Mouse (Mus musculus) erythroblast, embryonic 14.5 days (primary cell): ENCODE data around the gene Actrt2. TPM values are rescaled to one million over a fixed set of nuclear protein-coding genes. Genes with fewer than 3 reads are reported as not detected.

Experiments used
- H3K27me3 ChIP-seq: 2 replicates; pipeline ENCODE4 v1.6.1; 2012; ENCODE audit warnings: inconsistent platforms; ENCODE audit not compliant: control insufficient read depth
- H3K36me3 ChIP-seq: 2 replicates; pipeline ENCODE4 v1.6.1; 2012; ENCODE audit warnings: mild to moderate bottlenecking, inconsistent platforms; ENCODE audit not compliant: control insufficient read depth
- H3K4me1 ChIP-seq: 2 replicates; pipeline ENCODE4 v1.6.1; 2012; ENCODE audit warnings: inconsistent platforms; ENCODE audit not compliant: control insufficient read depth
- H3K4me3 ChIP-seq: replicated peaks from 2 replicates; pipeline ENCODE3; 2012; ENCODE audit warnings: moderate library complexity, mild to moderate bottlenecking, inconsistent platforms
- H3K9me3 ChIP-seq: 2 replicates; pipeline ENCODE4 v1.6.1; 2012; ENCODE audit warnings: low read length, inconsistent platforms, mixed read lengths; ENCODE audit not compliant: control insufficient read depth
- GATA1 ChIP-seq: IDR thresholded peaks from 2 replicates; pipeline ENCODE4 v1.6.1; 2012; ENCODE audit warnings: low read length, inconsistent platforms, mixed read lengths
- TAL1 ChIP-seq: IDR thresholded peaks from 3 replicates; pipeline ENCODE4 v1.6.1; 2012; ENCODE audit warnings: low read length, inconsistent platforms, mixed read lengths
- polyA plus RNA-seq: library from polyadenylated mRNA; stranded (reverse); fragments of >175 nt; gene quantifications from 2 replicates; pipeline ENCODE4 v1.2.3, GENCODE M21; 2012

Gene Actrt2
- polyA plus RNA-seq, 1 experiment: not detected

GRCm38 (mm10) chr4:154694361-154694760, 26.7 kb upstream of the Actrt2 start:
- Histone ChIP-seq H3K27me3 (no peaks in the 10 kb centered on the region), H3K36me3 (no peaks in the 10 kb centered on the region), H3K9me3 (no peaks in the 10 kb centered on the region), H3K4me1 (no peaks in the 10 kb centered on the region), H3K4me3 (no peak overlapping the region)
- TF ChIP-seq TAL1 (no peak), GATA1 (no peak)

- no peak overlapping the region for H3K4me3 ChIP-seq
- no peaks in the 10 kb centered on the region for H3K4me1 ChIP-seq
- no peaks in the 10 kb centered on the region for H3K27me3 ChIP-seq
- no peaks in the 10 kb centered on the region for H3K9me3 ChIP-seq
- no peaks in the 10 kb centered on the region for H3K36me3 ChIP-seq
- TF ChIP-seq GATA1: no peak
- no peak for TF ChIP-seq TAL1
These were observed 25.8 kb upstream of the Actrt2 start for GRCm38 (mm10) chr4:154693348-154694015.

- Histone ChIP-seq H3K4me3 (no peak overlapping the region), H3K36me3 (no peaks in the 10 kb centered on the region), H3K9me3 (peaks cover 16% of the 10 kb centered on the region), H3K4me1 (no peaks in the 10 kb centered on the region), H3K27me3 (peaks cover 1% of the 10 kb centered on the region; the same call in 1 of the 2 replicates)
- no peak for TF ChIP-seq GATA1
- no peak for TF ChIP-seq TAL1
These were observed 15.5 kb upstream of the Actrt2 start for GRCm38 (mm10) chr4:154683068-154683752.

DNA sequence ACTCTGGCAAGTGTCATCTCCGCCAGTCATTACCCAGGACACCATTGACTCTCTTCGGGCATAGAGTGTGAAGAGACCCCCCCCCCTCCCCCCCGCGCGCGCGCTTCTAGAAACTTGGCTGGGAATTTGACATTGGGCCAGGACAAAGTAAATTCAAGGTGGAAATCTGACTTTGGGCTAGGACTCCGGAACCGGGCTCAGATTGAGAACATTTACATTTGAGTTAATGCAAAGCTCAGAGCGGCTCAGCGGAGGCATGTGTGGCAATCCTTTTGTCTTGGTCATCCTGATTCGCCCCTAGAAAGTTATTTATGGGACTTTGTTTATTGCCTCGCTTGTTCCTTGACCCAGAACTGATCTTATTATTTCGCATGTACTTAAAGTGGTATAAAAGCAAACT, 14.6 kb upstream of the Actrt2 start:
- no peaks in the 10 kb centered on the region for H3K27me3 ChIP-seq
- no peaks in the 10 kb centered on the region for H3K36me3 ChIP-seq
- no peaks in the 10 kb centered on the region for H3K4me1 ChIP-seq
- TF ChIP-seq GATA1: no peak
- TF ChIP-seq TAL1: no peak
- H3K9me3 ChIP-seq: peaks cover 16% of the 10 kb centered on the region
- no peak overlapping the region for H3K4me3 ChIP-seq

DNA sequence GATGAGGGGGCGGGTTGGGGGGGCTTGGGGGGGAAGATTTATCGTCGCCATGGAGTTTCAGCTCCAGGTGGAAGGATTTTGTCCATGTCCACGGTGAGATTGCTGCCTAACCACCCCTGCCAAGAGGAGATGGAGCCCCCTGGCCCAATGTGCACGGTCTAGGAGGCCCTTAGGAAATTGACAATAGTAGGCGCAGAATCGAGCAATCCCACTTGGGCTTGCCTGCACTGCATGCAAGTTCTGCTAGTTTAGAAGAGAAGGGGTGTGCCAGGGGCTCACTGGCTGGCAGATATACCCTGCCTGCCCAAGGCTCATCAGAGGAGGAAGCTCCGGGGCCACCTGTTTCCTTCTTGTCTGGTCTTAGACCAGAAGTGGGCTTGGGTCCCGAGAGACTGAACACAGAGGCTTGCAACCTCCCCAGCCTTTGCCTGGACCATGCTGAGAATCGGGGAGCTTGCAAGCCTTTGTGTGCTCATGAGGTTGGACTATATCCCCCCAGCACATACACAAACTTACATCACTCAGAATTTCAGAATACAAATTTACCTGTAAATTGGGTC, 7.9 kb upstream of the Actrt2 start:
- Histone ChIP-seq H3K4me3 (no peak overlapping the region), H3K27me3 (no peaks in the 10 kb centered on the region), H3K4me1 (no peaks in the 10 kb centered on the region), H3K9me3 (peaks cover 7% of the 10 kb centered on the region), H3K36me3 (no peaks in the 10 kb centered on the region)
- TF ChIP-seq TAL1 (no peak), GATA1 (no peak)

DNA sequence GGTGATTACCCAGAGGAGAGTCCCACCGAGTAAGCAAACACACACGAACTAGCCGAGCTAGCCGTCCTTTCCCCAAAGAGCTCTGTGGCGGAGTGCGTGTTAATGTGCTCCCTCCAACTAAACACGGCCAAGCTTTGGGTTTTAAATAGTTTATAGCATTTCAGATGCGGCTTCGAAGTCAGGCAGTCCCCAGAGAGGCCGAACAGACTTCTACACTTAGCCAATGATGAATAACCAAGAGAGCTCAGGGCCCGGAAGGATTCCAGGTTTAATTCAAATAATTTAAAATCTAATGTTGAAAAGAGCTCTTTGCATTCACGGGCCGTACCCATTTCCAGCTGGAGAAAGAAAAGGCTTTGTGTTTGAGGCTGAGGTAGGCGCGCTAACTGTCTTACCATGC, 7.3 kb upstream of the Actrt2 start:
- no peaks in the 10 kb centered on the region for H3K4me1 ChIP-seq
- no peaks in the 10 kb centered on the region for H3K36me3 ChIP-seq
- H3K27me3 ChIP-seq: no peaks in the 10 kb centered on the region
- H3K9me3 ChIP-seq: peaks cover 1% of the 10 kb centered on the region
- TF ChIP-seq TAL1 (no peak), GATA1 (no peak)
- no peak overlapping the region for H3K4me3 ChIP-seq

GRCm38 (mm10) chr4:154674541-154674940, 6.9 kb upstream of the Actrt2 start:
- Histone ChIP-seq H3K9me3 (no peaks in the 10 kb centered on the region), H3K36me3 (no peaks in the 10 kb centered on the region), H3K4me1 (no peaks in the 10 kb centered on the region), H3K27me3 (no peaks in the 10 kb centered on the region), H3K4me3 (no peak overlapping the region)
- no peak for TF ChIP-seq GATA1
- no peak for TF ChIP-seq TAL1

- Histone ChIP-seq H3K4me3 (no peak overlapping the region), H3K4me1 (no peaks in the 10 kb centered on the region), H3K36me3 (no peaks in the 10 kb centered on the region), H3K27me3 (no peaks in the 10 kb centered on the region), H3K9me3 (no peaks in the 10 kb centered on the region)
- no peak for TF ChIP-seq GATA1
- no peak for TF ChIP-seq TAL1
These were observed 6.3 kb upstream of the Actrt2 start for GRCm38 (mm10) chr4:154673986-154674385.

DNA sequence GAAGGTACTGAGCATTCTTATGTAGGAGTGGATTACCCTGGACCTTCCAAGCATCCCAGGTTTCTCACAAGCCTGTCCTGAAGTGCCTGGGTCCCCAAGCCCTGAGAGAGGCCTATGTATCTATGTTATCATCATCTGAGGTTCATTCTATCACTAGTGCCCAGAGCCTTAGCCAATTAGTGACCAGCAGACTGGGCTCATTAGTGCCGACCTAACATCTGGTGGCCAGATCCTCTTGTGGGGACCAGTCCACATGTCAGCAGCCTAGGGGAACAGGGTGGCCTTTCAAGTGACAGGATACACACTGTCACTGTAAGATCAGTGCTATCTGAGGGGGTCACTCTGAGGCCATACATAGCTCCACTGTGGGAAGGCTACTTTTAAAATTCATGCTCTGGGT, 4.4 kb upstream of the Actrt2 start:
- no peaks in the 10 kb centered on the region for H3K27me3 ChIP-seq
- no peaks in the 10 kb centered on the region for H3K36me3 ChIP-seq
- no peaks in the 10 kb centered on the region for H3K9me3 ChIP-seq
- TF ChIP-seq GATA1 (no peak), TAL1 (no peak)
- no peak overlapping the region for H3K4me3 ChIP-seq
- H3K4me1 ChIP-seq: no peaks in the 10 kb centered on the region
